Mouse (Mus musculus): ENCODE data around the gene Eef2. TPM values are rescaled to one million over a fixed set of nuclear protein-coding genes. Genes with fewer than 3 reads are reported as not detected.
A peak's percentile ranks its signal among the peaks of the same experiment; 100 is the strongest.
"Not testable (repeated sequence)": the region's sequence is repeated elsewhere in the genome, so short reads cannot be mapped to it uniquely, and the experiment has no call there.

Gene Eef2
- polyA plus RNA-seq, 1 experiment from 2014 or later, result 637 TPM

GRCm38 (mm10) chr10:81175936-81176465, 430 bp upstream of the Eef2 start:
- Histone ChIP-seq H3K9ac (replicated peaks) (peak overlapping the region; percentile 25; the same call in 1 of the 2 replicates), H3K4me1 (peaks cover 60% of the 10 kb centered on the region), H3K36me3 (peaks cover 35% of the 10 kb centered on the region), H3K27ac (replicated peaks) (peak overlapping the region; percentile 92), H3K4me2 (replicated peaks) (peak overlapping the region; percentile 74), H3K27me3 (no peaks in the 10 kb centered on the region), H3K4me3 (peak overlapping the region; percentile 79), H3K9me3 (no peaks in the 10 kb centered on the region)
- 6% methylated on average over 13 of the region's 13 CpGs for WGBS
- ATAC-seq (replicated peaks), result no peak

- Histone ChIP-seq H3K27ac (replicated peaks) (peak overlapping the region; percentile 92; the same call in 1 of the 2 replicates), H3K9ac (replicated peaks) (peak overlapping the region; percentile 83), H3K4me1 (peaks cover 69% of the 10 kb centered on the region), H3K27me3 (no peaks in the 10 kb centered on the region), H3K36me3 (peaks cover 51% of the 10 kb centered on the region), H3K9me3 (no peaks in the 10 kb centered on the region), H3K4me2 (replicated peaks) (peak overlapping the region; percentile 74), H3K4me3 (peak overlapping the region; percentile 79)
- ATAC-seq (replicated peaks), result no peak
- 12% methylated on average over 16 of the region's 16 CpGs for WGBS
Observed at GRCm38 (mm10) chr10:81177491-81177925, 1.1 kb downstream of the Eef2 start.

- 65% methylated on average over 14 of the region's 14 CpGs for WGBS
- H3K9ac ChIP-seq (replicated peaks), result peak overlapping the region; percentile 83
- peaks cover 64% of the 10 kb centered on the region for H3K4me1 ChIP-seq
- H3K36me3 ChIP-seq, result peaks cover 51% of the 10 kb centered on the region
- ATAC-seq (replicated peaks), result no peak
- peak overlapping the region; percentile 79 for H3K4me3 ChIP-seq
- no peak overlapping the region for H3K27ac ChIP-seq (replicated peaks)
- H3K27me3 ChIP-seq, result no peaks in the 10 kb centered on the region
- peak overlapping the region; percentile 74 for H3K4me2 ChIP-seq (replicated peaks)
- H3K9me3 ChIP-seq, result no peaks in the 10 kb centered on the region
Observed at GRCm38 (mm10) chr10:81177958-81178712, 1.7 kb downstream of the Eef2 start.

GRCm38 (mm10) chr10:81178927-81179326, 2.5 kb downstream of the Eef2 start:
- Histone ChIP-seq H3K4me2 (replicated peaks) (no peak overlapping the region), H3K36me3 (peaks cover 51% of the 10 kb centered on the region), H3K9ac (replicated peaks) (no peak overlapping the region), H3K4me3 (no peak overlapping the region), H3K4me1 (peaks cover 62% of the 10 kb centered on the region), H3K9me3 (no peaks in the 10 kb centered on the region), H3K27ac (replicated peaks) (no peak overlapping the region), H3K27me3 (no peaks in the 10 kb centered on the region)
- WGBS, result 95% methylated on average over 11 of the region's 11 CpGs
- no peak for ATAC-seq (replicated peaks)

- Histone ChIP-seq H3K36me3 (peaks cover 57% of the 10 kb centered on the region), H3K27me3 (no peaks in the 10 kb centered on the region), H3K9me3 (no peaks in the 10 kb centered on the region), H3K4me2 (replicated peaks) (no peak overlapping the region), H3K27ac (replicated peaks) (no peak overlapping the region), H3K9ac (replicated peaks) (no peak overlapping the region), H3K4me3 (no peak overlapping the region), H3K4me1 (peaks cover 60% of the 10 kb centered on the region)
- no peak for ATAC-seq (replicated peaks)
- WGBS, result 91% methylated on average over 32 of the region's 32 CpGs
Observed at GRCm38 (mm10) chr10:81179451-81180342, 3.3 kb downstream of the Eef2 start.

- no peaks in the 10 kb centered on the region for H3K9me3 ChIP-seq
- WGBS, result 88% methylated on average over 13 of the region's 13 CpGs
- no peak overlapping the region for H3K27ac ChIP-seq (replicated peaks)
- H3K9ac ChIP-seq (replicated peaks), result no peak overlapping the region
- H3K27me3 ChIP-seq, result no peaks in the 10 kb centered on the region
- H3K4me3 ChIP-seq, result no peak overlapping the region
- H3K4me1 ChIP-seq, result peaks cover 49% of the 10 kb centered on the region
- H3K4me2 ChIP-seq (replicated peaks), result no peak overlapping the region
- no peak for ATAC-seq (replicated peaks)
- peaks cover 63% of the 10 kb centered on the region for H3K36me3 ChIP-seq
Observed at GRCm38 (mm10) chr10:81180946-81181345, 4.5 kb downstream of the Eef2 start.

GRCm38 (mm10) chr10:81181860-81182259, 5.4 kb downstream of the Eef2 start:
- peak overlapping the region; percentile 55 for H3K27ac ChIP-seq (replicated peaks)
- not testable (repeated sequence) for ATAC-seq (replicated peaks); H3K27me3 ChIP-seq; H3K9me3 ChIP-seq; H3K4me2 ChIP-seq (replicated peaks); H3K9ac ChIP-seq (replicated peaks); H3K4me3 ChIP-seq
- H3K4me1 ChIP-seq, result peaks cover 47% of the 10 kb centered on the region
- H3K36me3 ChIP-seq, result peaks cover 67% of the 10 kb centered on the region
- WGBS, result 79% methylated on average over 12 of the region's 12 CpGs

- peak within 1 kb of the TSS; percentile 90 for H3K27ac ChIP-seq (replicated peaks)
- peak; percentile 93 for ATAC-seq (replicated peaks)
- peak within 1 kb of the TSS; percentile 67 for H3K9ac ChIP-seq (replicated peaks)
- no peaks in the 10 kb centered on the region for H3K27me3 ChIP-seq
- H3K9me3 ChIP-seq, result no peaks in the 10 kb centered on the region
- peak within 1 kb of the TSS; percentile 49 for H3K4me2 ChIP-seq (replicated peaks)
- H3K4me1 ChIP-seq, result peaks cover 41% of the 10 kb centered on the region
- 4% methylated on average over 53 of the region's 53 CpGs for WGBS
- H3K4me3 ChIP-seq, result peak within 1 kb of the TSS; percentile 72
- peaks cover 66% of the 10 kb centered on the region for H3K36me3 ChIP-seq
Observed at GRCm38 (mm10) chr10:81182336-81183333, 6.2 kb downstream of the Eef2 start, which contains the start of gene Dapk3. TSS of gene Dapk3 (plus strand) at chr10:81183005.

- no peaks in the 10 kb centered on the region for H3K9me3 ChIP-seq
- peak within 1 kb of the TSS; percentile 49 for H3K4me2 ChIP-seq (replicated peaks)
- WGBS, result 88% methylated on average over 5 of the region's 5 CpGs
- H3K4me3 ChIP-seq, result peak within 1 kb of the TSS; percentile 72
- H3K36me3 ChIP-seq, result peaks cover 54% of the 10 kb centered on the region
- no peaks in the 10 kb centered on the region for H3K27me3 ChIP-seq
- H3K9ac ChIP-seq (replicated peaks), result peak within 1 kb of the TSS; percentile 67
- peak within 1 kb of the TSS; percentile 90 for H3K27ac ChIP-seq (replicated peaks)
- ATAC-seq (replicated peaks), result no peak
- H3K4me1 ChIP-seq, result peaks cover 31% of the 10 kb centered on the region
Observed at GRCm38 (mm10) chr10:81183805-81184204, 7.4 kb downstream of the Eef2 start, which contains the start of gene 4930442H23Rik. TSS of gene 4930442H23Rik (minus strand) at chr10:81183849.

GRCm38 (mm10) chr10:81184765-81185164, 8.3 kb downstream of the Eef2 start:
- no peaks in the 10 kb centered on the region for H3K9me3 ChIP-seq
- H3K9ac ChIP-seq (replicated peaks), result no peak overlapping the region
- H3K27me3 ChIP-seq, result no peaks in the 10 kb centered on the region
- H3K27ac ChIP-seq (replicated peaks), result no peak overlapping the region
- peaks cover 47% of the 10 kb centered on the region for H3K36me3 ChIP-seq
- no peak overlapping the region for H3K4me3 ChIP-seq
- WGBS, result 68% methylated on average over 4 of the region's 4 CpGs
- no peak overlapping the region for H3K4me2 ChIP-seq (replicated peaks)
- H3K4me1 ChIP-seq, result peaks cover 29% of the 10 kb centered on the region
- ATAC-seq (replicated peaks), result no peak

- Histone ChIP-seq H3K4me3 (no peak overlapping the region), H3K9ac (replicated peaks) (no peak overlapping the region), H3K36me3 (peaks cover 39% of the 10 kb centered on the region), H3K27ac (replicated peaks) (no peak overlapping the region), H3K27me3 (no peaks in the 10 kb centered on the region), H3K9me3 (no peaks in the 10 kb centered on the region), H3K4me2 (replicated peaks) (no peak overlapping the region), H3K4me1 (peaks cover 22% of the 10 kb centered on the region)
- no peak for ATAC-seq (replicated peaks)
- WGBS, result 97% methylated on average over 9 of the region's 9 CpGs
Observed at GRCm38 (mm10) chr10:81187161-81187560, 10.7 kb downstream of the Eef2 start.
